Mouse (Mus musculus) liver, adult (tissue): Measurements from ENCODE around the gene Socs3.

Source experiments
- GATA4 ChIP-seq: IDR thresholded peaks from 2 replicates; pipeline ENCODE4 v1.6.1; 2014; ENCODE audit warnings: mild to moderate bottlenecking, low read length; ENCODE audit not compliant: insufficient replicate concordance

The Socs3 gene

DNA sequence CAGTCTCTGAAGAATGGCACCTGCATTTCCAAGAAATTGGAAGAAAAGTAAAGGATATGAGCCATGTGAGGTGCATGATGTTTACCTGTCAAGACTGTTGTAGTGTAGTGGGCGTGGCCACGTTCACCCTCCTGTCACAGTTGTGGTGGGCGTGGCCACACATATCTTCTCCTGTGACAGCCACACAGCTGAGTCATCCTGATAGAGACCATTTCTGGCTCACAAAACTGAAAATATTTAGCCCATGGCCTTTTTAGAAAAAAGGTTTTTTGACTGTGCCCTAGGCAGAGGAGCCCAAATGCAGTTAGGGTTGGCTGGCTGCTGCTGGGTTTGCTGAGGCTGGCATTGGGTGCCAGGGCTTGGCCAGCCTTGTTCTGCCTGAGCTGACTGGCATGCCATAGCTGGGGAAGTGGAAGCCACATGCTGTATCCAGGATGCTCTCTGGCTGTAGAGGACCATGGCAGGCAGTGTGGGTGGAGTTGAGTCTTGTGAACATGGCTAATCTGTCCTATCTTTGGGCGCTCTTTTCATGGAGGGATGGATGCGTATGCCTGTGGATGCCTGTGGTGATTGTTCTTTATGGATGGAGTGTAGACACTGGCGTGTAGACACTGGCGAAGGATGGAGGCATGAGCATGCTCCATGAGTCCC lies 30.8 kb upstream of the Socs3 start:
- no peak for TF ChIP-seq GATA4

DNA sequence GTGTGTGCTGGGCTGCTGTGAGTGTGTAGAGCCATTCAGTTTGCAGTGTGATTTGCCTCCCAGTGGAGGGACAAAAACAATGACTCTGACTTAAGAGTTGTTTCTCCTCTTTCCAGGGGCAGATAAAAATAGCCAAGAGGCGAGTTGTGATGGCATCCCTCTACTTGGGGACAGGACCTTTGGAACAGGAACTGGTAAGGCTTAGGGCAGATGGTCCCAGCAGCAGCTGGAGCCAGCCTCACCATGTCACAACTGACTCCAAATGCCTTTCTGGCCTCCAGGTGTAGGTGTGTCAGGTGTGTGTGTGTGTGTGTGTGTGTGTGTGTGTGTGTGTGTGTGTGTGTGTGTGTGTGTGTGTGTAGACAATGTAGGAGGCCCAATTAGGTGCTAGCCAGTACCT lies 30.2 kb upstream of the Socs3 start:
- no peak for TF ChIP-seq GATA4

DNA sequence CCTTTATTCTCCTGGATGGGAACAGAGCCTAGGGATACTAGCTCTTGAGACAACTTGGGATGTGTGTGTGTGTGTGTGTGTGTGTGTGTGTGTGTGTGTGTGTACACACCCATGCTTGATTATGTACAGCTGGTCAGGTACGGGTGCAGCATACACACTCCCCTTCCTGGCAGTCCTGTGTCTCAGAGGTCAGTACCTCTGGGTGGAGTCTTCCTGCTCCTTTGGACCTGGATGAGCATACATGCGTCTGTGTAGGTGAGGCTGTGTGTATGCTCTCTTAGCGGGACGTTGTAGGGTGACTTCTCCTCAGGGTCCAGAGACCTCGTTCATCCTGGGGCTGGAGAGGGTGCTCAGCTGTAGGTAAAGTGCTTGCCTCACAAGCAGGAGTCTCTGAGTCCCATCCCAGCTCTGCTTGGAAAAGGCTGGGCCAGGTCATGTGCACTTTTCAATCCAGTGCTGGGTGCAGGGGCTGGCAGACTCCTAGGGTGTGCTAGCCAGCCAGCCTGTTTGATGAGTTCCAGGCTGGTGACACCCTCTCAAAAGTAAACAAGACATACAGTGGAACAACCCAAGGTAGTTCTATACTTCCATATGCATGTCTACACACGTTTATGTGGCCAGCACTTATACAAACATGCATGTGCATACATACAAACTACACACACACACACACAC lies 29.6 kb upstream of the Socs3 start:
- no peak for TF ChIP-seq GATA4

DNA sequence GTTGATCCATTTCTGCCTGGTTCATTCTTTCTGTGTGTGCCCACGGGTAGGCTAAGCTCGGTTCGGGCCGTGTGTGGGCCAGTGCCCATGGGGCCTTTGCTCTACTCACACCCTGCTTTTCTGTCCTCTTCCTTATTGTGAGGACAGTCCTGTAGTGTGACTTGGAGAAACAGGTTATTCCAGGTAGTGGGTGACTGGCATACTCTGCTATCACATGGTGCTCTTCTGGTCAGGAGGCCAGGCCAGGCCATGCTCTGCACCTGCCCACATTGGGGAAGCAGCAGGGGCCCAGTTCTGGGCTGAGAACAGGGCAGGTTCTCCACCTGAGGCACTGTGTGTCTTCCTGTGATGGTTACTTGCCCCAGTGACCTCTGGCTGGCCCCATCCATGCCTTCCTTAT lies 28.5 kb upstream of the Socs3 start:
- TF ChIP-seq GATA4: no peak

DNA sequence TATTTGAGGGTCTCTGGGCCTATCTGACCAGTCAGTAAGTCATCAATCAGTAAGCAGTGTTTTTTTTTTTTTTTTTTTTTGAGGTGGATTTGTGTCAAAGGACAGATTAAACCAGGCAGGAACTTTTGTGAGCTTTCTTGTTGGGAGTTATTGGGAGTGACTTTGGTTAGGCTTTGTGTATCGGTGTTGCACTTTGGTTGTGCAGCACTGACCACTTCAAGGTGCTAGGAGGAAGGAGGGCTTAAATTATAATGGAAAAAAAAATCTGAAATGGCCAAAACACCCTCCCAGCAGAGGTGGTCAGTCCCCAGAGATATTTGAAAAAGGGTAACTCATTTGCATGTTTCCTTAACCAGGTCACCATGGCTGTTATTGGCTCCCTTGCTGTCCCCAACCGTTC lies 27.2 kb upstream of the Socs3 start:
- TF ChIP-seq GATA4: no peak

DNA sequence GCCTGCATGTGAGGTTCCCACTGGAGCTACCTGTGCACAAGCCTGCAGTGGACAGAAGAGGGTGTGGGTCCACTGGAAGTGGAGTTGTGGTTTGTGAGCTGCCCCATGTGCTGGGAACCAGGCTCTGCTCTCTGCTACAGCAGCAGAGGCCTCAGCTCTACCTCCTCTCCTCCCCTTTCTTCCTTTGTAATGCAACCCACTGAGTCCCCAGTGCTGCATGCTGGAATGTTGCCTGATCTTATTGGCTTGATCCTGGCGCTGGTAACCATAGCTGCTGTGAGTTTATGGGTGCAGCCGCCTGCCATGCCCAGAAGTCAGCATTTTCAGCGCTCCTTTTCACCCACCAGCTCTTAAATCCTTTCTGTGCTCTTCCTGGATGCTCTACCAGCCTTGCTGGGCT lies 26.2 kb upstream of the Socs3 start:
- no peak for TF ChIP-seq GATA4

DNA sequence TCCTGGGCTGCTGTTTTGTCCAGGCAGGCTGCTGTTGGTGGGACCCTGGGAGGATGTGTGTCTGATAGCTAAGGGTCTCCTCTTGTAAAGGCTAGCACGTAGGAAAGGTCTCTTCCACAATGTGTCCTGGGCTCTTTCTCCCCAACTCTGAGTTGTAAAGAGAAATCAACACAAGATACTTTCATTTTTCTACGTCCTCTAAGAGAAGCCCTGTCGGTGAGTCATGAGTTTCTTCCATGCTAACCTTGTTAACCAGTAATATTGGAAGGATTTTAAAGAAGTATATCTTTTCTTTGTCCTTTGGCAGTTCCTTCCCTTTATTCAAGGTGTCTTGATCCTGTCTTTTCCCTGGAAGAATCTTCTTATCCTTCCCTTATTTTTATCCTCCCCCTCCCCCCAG lies 25.8 kb upstream of the Socs3 start:
- TF ChIP-seq GATA4: no peak

DNA sequence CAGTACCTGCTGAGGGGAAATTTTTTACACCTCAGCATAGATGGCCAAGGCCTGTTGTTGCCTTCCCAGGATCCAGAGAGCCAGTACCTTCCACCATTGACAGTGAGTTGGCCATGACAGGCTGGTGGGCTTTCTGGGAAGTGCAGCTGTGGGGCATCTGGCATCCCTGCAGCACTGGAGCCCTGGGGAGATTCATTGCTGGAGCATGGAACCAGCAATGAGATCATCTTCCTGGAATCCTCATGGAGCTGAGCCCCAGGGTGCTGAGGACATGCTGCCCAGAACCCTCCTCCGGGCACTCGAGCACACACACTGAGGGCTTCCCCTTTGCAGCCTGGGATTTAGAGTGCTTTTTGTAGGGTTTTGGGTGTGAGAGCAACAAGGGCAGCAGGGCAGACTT lies 25.4 kb upstream of the Socs3 start:
- TF ChIP-seq GATA4: no peak

DNA sequence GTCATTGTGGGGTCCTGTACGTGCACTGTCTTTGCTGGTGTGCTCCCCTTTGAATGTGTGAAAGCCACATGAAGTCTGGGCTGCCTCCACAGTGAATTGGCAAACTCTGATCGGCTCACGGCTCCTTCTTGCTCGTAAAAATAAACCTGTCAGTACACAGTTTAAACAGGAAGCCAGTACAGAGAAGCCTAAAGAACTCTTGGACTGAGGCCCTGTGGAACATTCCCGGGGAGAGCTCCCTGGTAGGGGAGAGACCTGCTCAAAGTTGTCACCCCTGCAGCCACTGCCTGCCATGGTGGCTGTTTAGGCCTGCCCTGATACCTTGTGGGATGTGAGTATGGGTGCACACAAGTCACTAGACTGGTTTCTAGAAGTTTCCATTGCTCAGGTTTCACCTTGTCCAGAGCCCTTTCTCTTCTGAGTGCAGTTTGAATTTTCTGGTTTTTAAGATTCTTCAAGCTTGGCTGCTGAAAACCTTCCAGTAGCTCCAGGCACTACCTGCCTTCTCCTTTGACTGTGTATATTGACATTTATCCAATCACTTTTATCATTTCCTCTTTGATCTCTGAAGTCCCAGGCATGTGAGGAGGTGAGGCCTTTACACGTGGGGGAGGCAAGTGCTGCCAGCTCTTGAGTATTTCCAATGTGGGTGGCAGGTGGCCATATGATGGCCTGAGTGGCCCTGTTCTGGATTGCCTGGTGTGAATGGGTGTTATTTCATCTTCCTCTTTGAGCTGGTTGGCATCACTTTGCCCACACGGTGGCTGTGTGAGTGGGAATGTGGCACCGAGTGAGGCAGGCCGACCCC lies 24.6 kb upstream of the Socs3 start:
- TF ChIP-seq GATA4: no peak

DNA sequence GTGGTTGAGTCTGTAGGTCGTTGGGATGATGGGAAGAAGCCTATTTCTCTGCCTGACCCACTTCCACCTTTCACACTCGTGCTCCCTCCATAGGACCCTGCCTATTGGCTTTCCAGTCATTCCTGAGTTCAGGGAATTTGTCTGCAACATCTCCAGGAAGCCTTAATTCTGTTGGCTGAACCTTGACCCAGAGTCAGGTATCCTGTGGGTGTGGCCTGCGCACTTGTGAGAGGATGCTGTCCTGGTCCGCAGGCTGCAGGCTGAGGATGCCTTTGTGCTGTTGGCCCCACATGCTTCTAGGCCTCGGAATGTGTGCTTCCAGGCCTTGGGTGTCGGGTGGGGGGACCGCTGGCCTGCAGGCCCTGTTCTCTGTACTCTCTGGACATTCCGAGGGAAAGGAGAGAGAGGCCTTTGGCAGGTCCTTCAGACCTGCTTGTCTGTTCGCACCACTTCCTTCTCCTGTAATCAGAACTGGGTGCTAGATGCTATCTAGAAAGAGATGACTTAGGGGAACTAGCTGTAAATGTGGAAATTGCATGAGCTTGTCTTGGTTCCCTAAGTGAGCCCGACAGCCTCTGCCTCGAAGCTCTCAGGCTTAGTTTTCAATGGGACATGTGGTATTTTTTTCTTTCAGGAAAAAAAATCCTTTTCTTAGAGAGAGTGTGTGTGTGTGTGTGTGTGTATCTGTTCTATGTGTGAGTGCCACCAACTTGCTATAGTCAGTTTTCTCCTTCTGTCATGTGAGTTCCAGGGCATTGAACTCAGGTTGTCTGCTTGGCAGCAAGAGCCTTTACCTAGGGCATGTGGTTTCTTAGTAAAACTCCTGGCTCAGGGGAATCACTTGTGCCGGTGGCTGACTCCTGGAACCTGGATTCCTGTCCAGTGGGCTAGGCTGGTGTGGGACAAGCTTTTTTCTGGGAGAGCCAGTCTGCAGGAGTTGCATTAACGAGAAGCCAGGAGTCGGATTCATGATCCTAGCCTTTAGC lies 23.6 kb upstream of the Socs3 start:
- no peak for TF ChIP-seq GATA4

DNA sequence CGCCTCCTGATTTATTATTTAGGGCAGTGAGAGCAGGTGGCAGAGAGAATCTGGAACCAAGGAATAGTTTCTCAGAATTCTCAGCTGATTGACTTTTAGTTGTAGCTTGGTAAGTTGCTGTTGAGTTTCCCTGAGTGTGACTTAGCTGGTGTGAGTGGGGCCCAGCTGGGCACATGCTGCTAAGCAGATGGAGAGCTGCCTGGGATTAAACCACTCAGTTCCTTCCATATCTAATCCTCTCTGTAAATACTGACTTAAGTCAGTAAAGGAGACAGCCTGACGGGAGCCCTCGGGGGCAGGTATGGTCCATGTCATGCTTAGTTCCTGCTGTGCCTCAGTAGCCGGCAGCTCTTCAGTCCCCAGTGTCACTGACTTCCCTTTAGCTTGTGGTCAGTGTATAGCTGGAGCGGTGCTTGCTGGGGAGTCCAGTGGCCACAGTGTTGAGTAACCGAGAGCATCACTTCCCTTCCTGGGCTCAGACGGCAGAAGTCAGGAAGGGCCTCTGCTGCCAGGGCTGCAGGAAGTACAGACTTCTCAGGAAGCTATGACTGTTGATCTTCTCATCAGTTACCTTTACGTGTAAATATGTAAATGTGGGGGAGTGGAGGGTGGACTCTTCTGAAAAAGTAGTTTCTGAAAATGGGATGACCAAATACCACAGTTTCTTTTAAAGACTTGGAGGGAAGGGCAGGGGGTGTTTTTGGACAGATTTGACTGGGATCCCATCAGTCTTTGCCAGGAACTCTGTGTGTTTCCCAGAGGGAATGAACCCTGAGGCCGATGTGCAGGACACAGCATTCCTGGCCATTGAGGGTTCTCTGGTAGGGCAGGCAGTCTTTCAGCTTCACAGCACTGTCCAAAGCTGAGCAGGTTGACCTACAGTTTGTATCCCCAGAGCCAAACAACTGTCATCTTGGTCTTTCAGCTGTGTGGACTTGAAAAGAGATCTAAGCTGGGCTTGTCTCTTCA lies 21.9 kb upstream of the Socs3 start:
- no peak for TF ChIP-seq GATA4

DNA sequence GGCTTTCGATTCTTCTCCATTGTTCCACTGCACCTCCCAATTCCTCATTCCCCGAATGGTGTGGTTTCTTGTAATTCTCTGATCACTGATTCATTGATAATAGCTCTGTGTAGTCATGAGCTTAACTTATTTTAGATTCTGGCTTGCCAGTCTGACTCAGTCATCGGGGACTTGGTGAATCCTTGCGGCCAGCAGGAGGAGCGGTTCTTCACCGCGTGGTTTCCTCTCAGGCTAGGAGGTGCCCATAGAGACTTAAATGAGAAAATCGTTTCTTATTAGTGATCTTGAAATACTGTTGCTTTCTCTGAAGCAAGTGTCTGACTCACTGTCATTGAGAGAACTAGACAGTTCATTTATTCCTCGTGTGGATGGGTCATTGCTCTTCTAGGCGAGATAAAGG lies 20.1 kb upstream of the Socs3 start:
- no peak for TF ChIP-seq GATA4

DNA sequence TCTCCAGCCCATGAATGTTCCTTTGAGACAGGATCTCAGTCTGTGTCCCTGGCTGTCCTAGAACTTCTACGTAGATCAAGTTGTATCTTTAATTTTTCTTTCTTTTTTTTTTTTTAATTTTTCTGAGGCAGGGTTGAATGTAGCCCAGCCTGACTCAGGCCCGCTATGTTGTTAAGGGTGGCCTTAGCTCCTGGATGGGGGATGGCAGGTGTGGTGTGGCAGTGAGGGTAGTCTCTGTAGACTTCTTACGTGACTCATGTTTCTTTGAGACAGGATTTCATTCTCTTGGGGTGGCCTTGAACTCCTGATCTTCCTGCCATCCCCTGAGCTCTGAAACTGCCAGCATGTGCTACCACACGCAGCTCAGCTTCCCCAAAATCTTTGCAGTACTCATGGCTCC lies 19.4 kb upstream of the Socs3 start:
- no peak for TF ChIP-seq GATA4

DNA sequence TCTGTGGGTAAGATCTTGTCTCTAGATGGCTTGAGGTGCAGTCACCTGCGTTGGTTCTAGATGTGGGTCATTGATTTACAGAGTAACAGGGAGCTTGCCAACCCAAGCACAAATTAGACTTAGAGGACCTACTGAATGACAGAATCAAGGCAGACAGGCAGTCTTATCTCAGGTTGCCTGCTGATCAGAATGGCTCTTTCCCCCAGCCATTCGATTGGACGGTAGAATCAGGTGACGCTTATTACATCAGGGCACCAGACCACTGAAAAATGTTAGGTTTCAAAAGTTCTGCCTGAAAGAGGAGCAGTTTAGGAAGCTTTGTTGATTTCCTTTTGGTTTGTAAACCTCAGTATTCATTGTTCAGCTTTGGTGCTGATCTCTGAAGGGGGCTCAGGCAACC lies 18.1 kb upstream of the Socs3 start:
- no peak for TF ChIP-seq GATA4
